Mouse (Mus musculus) spleen, adult 2 months (tissue): ENCODE measurements at regions not wholly inside any gene's neighbourhood (a gene's known extent, or its start where the extent isn't known, plus 50 kb on each side); places are given as distances from the start of the nearest gene placed in this dataset.

Source experiments
- CTCF ChIP-seq: fragments of 200-500 bp; IDR thresholded peaks from 2 replicates; pipeline ENCODE4 v1.5.1; 2011; ENCODE audit warnings: mild to moderate bottlenecking, inconsistent platforms; ENCODE audit not compliant: insufficient read depth, insufficient read length, insufficient replicate concordance; ENCODE audit errors: extremely low read depth
- POLR2A ChIP-seq: fragments of 200-500 bp; IDR thresholded peaks from 2 replicates; pipeline ENCODE4 v1.6.1; 2011; ENCODE audit warnings: low read depth, low read length, inconsistent platforms

GRCm38 (mm10) chr10:126249176-126249575 lies 283.2 kb downstream of the Lrig3 start:
- TF ChIP-seq CTCF (no peak), POLR2A (no peak)
